Mouse (Mus musculus) heart, embryonic 11.5 days (tissue): ENCODE data around the gene Slc9a9. TPM values are rescaled to one million over a fixed set of nuclear protein-coding genes. Genes with fewer than 3 reads are reported as not detected.
"Not testable (repeated sequence)": the region's sequence is repeated elsewhere in the genome, so short reads cannot be mapped to it uniquely, and the experiment has no call there.

Experiments used
- ATAC-seq: fragments of 200-750 bp; cut with Nextera tagmentation; replicated peaks from 2 replicates; pipeline ENCODE4 v1.8.0; 2017; ENCODE audit warnings: moderate library complexity; ENCODE audit not compliant: insufficient number of reproducible peaks, low FRiP score, low TSS enrichment
- H3K27ac ChIP-seq: fragments of 300-500 bp; sonication (generic); 2 replicates; pipeline ENCODE4 v1.5.1; 2014; ENCODE audit warnings: mild to moderate bottlenecking, low read depth, low read length
- H3K27me3 ChIP-seq: fragments of 300-500 bp; sonication (generic); 2 replicates; pipeline ENCODE4 v1.6.1; 2014; ENCODE audit warnings: mild to moderate bottlenecking, low read length, mixed read lengths; ENCODE audit not compliant: control insufficient read depth, insufficient read depth
- H3K36me3 ChIP-seq: fragments of 300-500 bp; sonication (generic); 2 replicates; pipeline ENCODE4 v1.6.1; 2014; ENCODE audit warnings: mild to moderate bottlenecking, low read length, moderate library complexity, mixed read lengths; ENCODE audit not compliant: control insufficient read depth, insufficient read depth
- H3K4me1 ChIP-seq: fragments of 300-500 bp; sonication (generic); 2 replicates; pipeline ENCODE4 v1.6.1; 2014; ENCODE audit warnings: low read length; ENCODE audit not compliant: control insufficient read depth, insufficient read depth
- H3K4me2 ChIP-seq: fragments of 300-500 bp; sonication (generic); 2 replicates; pipeline ENCODE4 v1.6.1; 2014; ENCODE audit warnings: mild to moderate bottlenecking, moderate library complexity
- H3K4me3 ChIP-seq: fragments of 300-500 bp; sonication (generic); 2 replicates; pipeline ENCODE4 v1.5.1; 2014; ENCODE audit warnings: low read depth, low read length
- H3K9ac ChIP-seq: fragments of 300-500 bp; sonication (generic); 2 replicates; pipeline ENCODE4 v1.6.1; 2014; ENCODE audit warnings: mild to moderate bottlenecking, low read depth, low read length, moderate library complexity
- H3K9me3 ChIP-seq: fragments of 300-500 bp; sonication (generic); replicated peaks from 2 replicates; pipeline ENCODE4 v1.6.1; 2016; ENCODE audit warnings: low read length; ENCODE audit not compliant: control insufficient read depth
- WGBS: fragments of 180-500 bp; shearing (Covaris S2); extraction: QIAGEN DNeasy Blood & Tissue Kit; methylation state at CpG from one replicate; pipeline ENCODE4 v1.1.7; 2014; ENCODE audit not compliant: insufficient replicate concordance; 5-methylcytosine and 5-hydroxymethylcytosine counted together
- polyA plus RNA-seq: library from polyadenylated mRNA; unstranded; fragments of >200 nt; fragmentation: Nextera tagmentation; extraction: Ambion mirVana; gene quantifications from 2 replicates; pipeline ENCODE4 v1.2.1, GENCODE M21; 2014

The Slc9a9 gene
- 4.1 and 4.4 TPM in 2 replicates for polyA plus RNA-seq

DNA sequence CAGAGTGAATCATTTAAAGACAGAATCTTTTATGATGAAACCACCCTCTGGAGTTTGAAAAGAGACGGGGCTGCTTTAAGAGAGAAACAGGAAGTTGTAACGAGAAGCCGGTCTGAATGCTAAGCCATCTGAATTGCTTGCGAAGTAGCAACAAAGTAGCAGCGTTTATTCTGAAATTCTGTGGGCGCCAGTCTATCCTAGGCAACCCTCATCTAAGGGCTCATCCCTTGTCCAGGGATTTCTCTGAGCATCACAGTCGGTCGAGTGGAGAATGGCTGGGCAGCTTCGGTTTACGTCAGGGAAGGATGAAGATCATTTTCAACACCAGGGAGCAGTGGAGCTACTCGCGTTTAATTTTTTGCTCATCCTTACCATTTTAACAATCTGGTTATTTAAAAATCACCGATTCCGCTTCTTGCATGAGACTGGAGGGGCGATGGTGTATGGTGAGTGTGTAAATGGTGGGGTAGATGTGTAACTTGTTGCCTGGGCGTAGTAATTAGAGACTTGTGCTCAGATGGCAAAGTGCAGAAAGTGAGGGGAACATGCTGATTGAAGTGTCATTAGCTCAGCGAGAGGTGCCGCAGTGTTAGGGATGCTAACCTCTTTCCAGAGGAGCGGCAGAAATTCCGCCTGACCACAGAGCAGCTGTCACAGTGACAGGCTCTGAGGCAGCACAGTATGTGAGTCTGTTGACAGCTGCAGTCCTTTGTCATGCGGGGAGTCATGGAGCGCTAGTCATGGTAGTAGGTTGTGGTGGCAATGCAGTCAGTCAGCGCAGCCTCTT lies at the start of gene Slc9a9:
Gene Slc9a9, plus strand, starts transcription at position 119 of the 787 bp plus-strand sequence.
- 0 out of 2 replicates have a peak, but pooled peaks have one; percentile 49 for ATAC-seq

GRCm38 (mm10) chr9:94620342-94620741 lies 49.4 kb upstream of the Slc9a9 start:
- no peak overlapping the region for H3K27ac ChIP-seq
- no peaks in the 10 kb centered on the region for H3K36me3 ChIP-seq
- H3K4me2 ChIP-seq: no peak overlapping the region
- ATAC-seq: no peak
- peaks cover 13% of the 10 kb centered on the region for H3K4me1 ChIP-seq
- H3K9ac ChIP-seq: no peak overlapping the region
- WGBS: 77% methylated on average over 6 of the region's 6 CpGs
- H3K4me3 ChIP-seq: no peak overlapping the region
- H3K9me3 ChIP-seq: no peaks in the 10 kb centered on the region
- no peaks in the 10 kb centered on the region for H3K27me3 ChIP-seq

More for the DNA sequence above, at the start of gene Slc9a9:
- 0 out of 2 replicates have a peak, but pooled peaks cover 2% of the 10 kb centered on the region for H3K4me1 ChIP-seq
- H3K9ac ChIP-seq: peak within 1 kb of the TSS; percentile 54
- H3K9me3 ChIP-seq: no peaks in the 10 kb centered on the region
- no peaks in the 10 kb centered on the region for H3K27me3 ChIP-seq
- peak within 1 kb of the TSS; percentile 22; the same call in 1 of the 2 replicates for H3K27ac ChIP-seq
- peak within 1 kb of the TSS; percentile 88 for H3K4me2 ChIP-seq
- peak within 1 kb of the TSS; percentile 54 for H3K4me3 ChIP-seq
- no peaks in the 10 kb centered on the region for H3K36me3 ChIP-seq
- 3% methylated on average over 23 of the region's 23 CpGs for WGBS

DNA sequence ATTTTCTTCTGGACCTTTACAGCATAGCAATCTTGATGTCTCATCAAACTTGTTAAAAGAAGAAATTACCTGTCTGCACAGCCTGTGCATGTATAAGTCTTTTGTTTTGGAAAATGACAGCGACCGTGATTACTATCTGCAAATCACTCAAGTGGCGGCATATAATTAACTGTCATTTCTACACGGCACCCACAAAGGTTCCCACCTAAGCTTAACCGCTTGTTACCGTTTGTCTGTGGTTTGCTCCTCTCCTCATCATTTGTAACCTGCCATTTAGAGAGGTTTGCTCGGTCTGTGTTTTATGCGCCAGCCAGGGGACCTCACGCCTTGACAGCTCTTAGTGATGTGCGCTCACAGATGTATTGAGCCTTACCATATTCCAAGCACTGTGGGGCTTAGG lies 48.9 kb upstream of the Slc9a9 start:
- Histone ChIP-seq H3K4me3 (no peak overlapping the region), H3K4me1 (peaks cover 13% of the 10 kb centered on the region), H3K4me2 (no peak overlapping the region), H3K27me3 (no peaks in the 10 kb centered on the region), H3K9me3 (no peaks in the 10 kb centered on the region), H3K36me3 (no peaks in the 10 kb centered on the region), H3K27ac (no peak overlapping the region), H3K9ac (no peak overlapping the region)
- no peak for ATAC-seq
- WGBS: 82% methylated on average over 10 of the region's 10 CpGs

GRCm38 (mm10) chr9:94621902-94622301 lies 47.8 kb upstream of the Slc9a9 start:
- Histone ChIP-seq H3K27me3 (no peaks in the 10 kb centered on the region), H3K27ac (0 out of 2 replicates have a peak overlapping the region, but pooled peaks have one; percentile 17), H3K4me2 (no peak overlapping the region), H3K9ac (no peak overlapping the region), H3K4me3 (no peak overlapping the region), H3K4me1 (peaks cover 13% of the 10 kb centered on the region), H3K9me3 (no peaks in the 10 kb centered on the region), H3K36me3 (no peaks in the 10 kb centered on the region)
- 36% methylated on average over 2 of the region's 2 CpGs for WGBS
- ATAC-seq: no peak

- Histone ChIP-seq H3K9me3 (0 out of 2 replicates have a peak, but pooled peaks cover 2% of the 10 kb centered on the region), H3K27ac (no peak overlapping the region), H3K4me1 (no peaks in the 10 kb centered on the region), H3K27me3 (no peaks in the 10 kb centered on the region), H3K9ac (no peak overlapping the region), H3K4me2 (no peak overlapping the region), H3K4me3 (no peak overlapping the region), H3K36me3 (no peaks in the 10 kb centered on the region)
- WGBS: 78% methylated on average over 3 of the region's 3 CpGs
- no peak for ATAC-seq
Measured at GRCm38 (mm10) chr9:94626737-94627136, 43.0 kb upstream of the Slc9a9 start.

GRCm38 (mm10) chr9:94628948-94629347 lies 40.8 kb upstream of the Slc9a9 start:
- 0 out of 2 replicates have a peak, but pooled peaks cover 2% of the 10 kb centered on the region for H3K9me3 ChIP-seq
- H3K27ac ChIP-seq: no peak overlapping the region
- no peak for ATAC-seq
- no peaks in the 10 kb centered on the region for H3K36me3 ChIP-seq
- WGBS: 82% methylated on average over 3 of the region's 3 CpGs
- no peak overlapping the region for H3K4me3 ChIP-seq
- H3K4me2 ChIP-seq: no peak overlapping the region
- H3K27me3 ChIP-seq: no peaks in the 10 kb centered on the region
- H3K4me1 ChIP-seq: no peaks in the 10 kb centered on the region
- H3K9ac ChIP-seq: no peak overlapping the region

DNA sequence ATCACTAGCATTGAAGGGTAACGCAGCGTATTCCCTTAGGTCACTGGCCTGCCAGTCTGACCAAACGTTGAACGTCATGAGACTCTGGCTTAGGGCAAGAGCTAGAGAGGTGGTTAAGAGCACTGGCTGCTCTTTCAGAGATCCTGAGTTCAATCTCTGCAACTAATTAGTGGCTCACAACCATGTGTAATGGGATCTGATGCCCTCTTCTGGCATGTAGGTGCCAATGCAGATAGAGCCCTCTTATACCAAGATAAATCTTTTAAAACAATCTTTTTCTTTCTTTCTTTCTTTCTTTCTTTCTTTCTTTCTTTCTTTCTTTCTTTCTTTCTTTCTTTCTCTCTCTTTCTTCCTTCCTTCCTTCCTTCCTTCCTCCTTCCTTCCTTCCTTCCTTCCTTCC lies 35.4 kb upstream of the Slc9a9 start:
- 88% methylated on average over 4 of the region's 4 CpGs for WGBS
- not testable (repeated sequence) for H3K27me3 ChIP-seq, H3K9me3 ChIP-seq, H3K9ac ChIP-seq, H3K36me3 ChIP-seq, H3K4me3 ChIP-seq, H3K27ac ChIP-seq, H3K4me1 ChIP-seq, ATAC-seq, H3K4me2 ChIP-seq

- no peaks in the 10 kb centered on the region for H3K9me3 ChIP-seq
- no peak overlapping the region for H3K27ac ChIP-seq
- H3K36me3 ChIP-seq: no peaks in the 10 kb centered on the region
- 28% methylated on average over 6 of the region's 6 CpGs for WGBS
- no peak for ATAC-seq
- H3K4me1 ChIP-seq: no peaks in the 10 kb centered on the region
- H3K4me2 ChIP-seq: no peak overlapping the region
- H3K9ac ChIP-seq: no peak overlapping the region
- no peak overlapping the region for H3K4me3 ChIP-seq
- H3K27me3 ChIP-seq: no peaks in the 10 kb centered on the region
Measured at GRCm38 (mm10) chr9:94645631-94646030, 24.1 kb upstream of the Slc9a9 start.

DNA sequence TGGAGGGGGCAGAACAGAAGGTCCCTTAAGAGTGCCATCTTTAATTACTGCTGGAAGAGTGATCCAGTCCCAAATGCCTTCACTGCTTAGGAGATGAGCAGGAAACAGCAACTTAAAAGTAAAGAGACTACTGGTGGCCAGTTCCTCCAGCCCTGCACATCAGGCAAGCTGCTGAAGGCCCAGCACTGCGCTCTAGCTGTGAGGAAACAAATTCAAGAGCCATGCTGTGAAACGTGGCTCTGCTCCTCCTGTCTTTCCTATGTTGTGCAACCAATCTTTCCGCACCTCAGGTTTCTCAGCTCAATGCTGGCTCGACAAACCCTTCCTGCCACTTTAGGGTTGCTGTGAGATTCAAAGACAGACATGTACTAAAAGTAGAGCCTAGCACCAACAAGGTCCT lies 22.3 kb upstream of the Slc9a9 start:
- Histone ChIP-seq H3K4me2 (no peak overlapping the region), H3K4me3 (no peak overlapping the region), H3K4me1 (no peaks in the 10 kb centered on the region), H3K27ac (no peak overlapping the region), H3K9me3 (no peaks in the 10 kb centered on the region), H3K27me3 (no peaks in the 10 kb centered on the region), H3K9ac (no peak overlapping the region), H3K36me3 (no peaks in the 10 kb centered on the region)
- ATAC-seq: no peak
- WGBS: 55% methylated on average over 4 of the region's 4 CpGs
